Mouse (Mus musculus) thymus, adult 2 months (tissue): Measurements from ENCODE around the gene Ctsh.

ENCODE experiments used
- CTCF ChIP-seq: fragments of 200-500 bp; IDR thresholded peaks from 2 replicates; pipeline ENCODE4 v1.5.1; 2012; ENCODE audit warnings: mild to moderate bottlenecking, control low read depth, low read length, moderate library complexity, borderline replicate concordance; ENCODE audit not compliant: control insufficient read depth, poor library complexity, insufficient read depth; ENCODE audit errors: extremely low read depth
- POLR2A ChIP-seq: fragments of 200-500 bp; IDR thresholded peaks from 2 replicates; pipeline ENCODE4 v1.6.1; 2012; ENCODE audit warnings: mild to moderate bottlenecking, low read length, control low read depth, moderate library complexity; ENCODE audit not compliant: control insufficient read depth, poor library complexity, insufficient read depth; ENCODE audit errors: extremely low read depth

GRCm38 (mm10) chr9:90084152-90084551, 30.2 kb downstream of the Ctsh start:
- TF ChIP-seq POLR2A (no peak), CTCF (no peak)
